Mouse (Mus musculus): ENCODE measurements around the gene Adcy4. TPM values are rescaled to one million over a fixed set of nuclear protein-coding genes. Genes with fewer than 3 reads are reported as not detected.

Gene Adcy4
- total and polyA plus RNA-seq, 3 experiments, result 16.1 to 40.0 (median 20.3) TPM

- Histone ChIP-seq H3K27ac (peak overlapping the region; percentile 38), H3K79me2 (replicated peaks; ENCODE audit: control insufficient read depth, insufficient read depth, low read length) (no peaks in the 10 kb centered on the region), H3K4me1 (ENCODE audit: control insufficient read depth, insufficient read depth, low read length) (peaks cover 3% of the 10 kb centered on the region), H3K27me3 (ENCODE audit: control insufficient read depth, insufficient read depth, low read length) (no peaks in the 10 kb centered on the region), H3K9ac (ENCODE audit: low read depth, low read length) (peak overlapping the region; percentile 33; the same call in 1 of the 2 replicates), H3K4me3 (no peak overlapping the region; the same call in 1 of the 2 replicates), H3K36me3 (ENCODE audit: control insufficient read depth, insufficient read depth, low read length) (no peaks in the 10 kb centered on the region)
- intact Hi-C loops (cut with DNase I), result no loop called here
- 30% methylated on average over 15 of the region's 15 CpGs for WGBS
- TF ChIP-seq CTCF (IDR thresholded peaks at IDR 0.05), result no peak
- TF ChIP-seq EP300 (IDR thresholded peaks at IDR 0.05; ENCODE audit: insufficient read depth, low read depth, low read length), result no peak
- no peak for TF ChIP-seq POLR2A (IDR thresholded peaks at IDR 0.05; ENCODE audit: insufficient read depth, low read depth, low read length)
- DNase-seq, result peak; percentile 10 to 31
Observed at GRCm38 (mm10) chr14:55826142-55826541, 42.2 kb upstream of the Adcy4 start.

GRCm38 (mm10) chr14:55825216-55826051 is 41.5 kb upstream of the Adcy4 start:
- peaks cover 3% of the 10 kb centered on the region for H3K4me1 ChIP-seq (ENCODE audit: control insufficient read depth, insufficient read depth, low read length)
- H3K9ac ChIP-seq (ENCODE audit: low read depth, low read length), result peak overlapping the region; percentile 60
- H3K27me3 ChIP-seq (ENCODE audit: control insufficient read depth, insufficient read depth, low read length), result no peaks in the 10 kb centered on the region
- no peak for TF ChIP-seq POLR2A (IDR thresholded peaks at IDR 0.05; ENCODE audit: insufficient read depth, low read depth, low read length)
- TF ChIP-seq CTCF (IDR thresholded peaks at IDR 0.05), result peak; percentile 29; the same call in 1 of the 2 replicates
- TF ChIP-seq EP300 (IDR thresholded peaks at IDR 0.05; ENCODE audit: insufficient read depth, low read depth, low read length), result no peak
- intact Hi-C loops (cut with DNase I), result no loop called here
- no peaks in the 10 kb centered on the region for H3K36me3 ChIP-seq (ENCODE audit: control insufficient read depth, insufficient read depth, low read length)
- no peaks in the 10 kb centered on the region for H3K79me2 ChIP-seq (replicated peaks; ENCODE audit: control insufficient read depth, insufficient read depth, low read length)
- DNase-seq, result peak; percentile 46 to 57
- 8% methylated on average over 23 of the region's 37 CpGs for WGBS
- peak overlapping the region; percentile 76 for H3K27ac ChIP-seq
- peak overlapping the region; percentile 38 for H3K4me3 ChIP-seq

GRCm38 (mm10) chr14:55824481-55825215 is 40.8 kb upstream of the Adcy4 start:
- intact Hi-C loops (cut with DNase I), result no loop called here
- H3K36me3 ChIP-seq (ENCODE audit: control insufficient read depth, insufficient read depth, low read length), result no peaks in the 10 kb centered on the region
- H3K4me1 ChIP-seq (ENCODE audit: control insufficient read depth, insufficient read depth, low read length), result peaks cover 3% of the 10 kb centered on the region
- peak overlapping the region; percentile 84 for H3K9ac ChIP-seq (ENCODE audit: low read depth, low read length)
- no peaks in the 10 kb centered on the region for H3K79me2 ChIP-seq (replicated peaks; ENCODE audit: control insufficient read depth, insufficient read depth, low read length)
- no peaks in the 10 kb centered on the region for H3K27me3 ChIP-seq (ENCODE audit: control insufficient read depth, insufficient read depth, low read length)
- DNase-seq, result peak; percentile 53 to 55
- WGBS, result 9% methylated on average over 32 of the region's 32 CpGs
- H3K4me3 ChIP-seq, result peak overlapping the region; percentile 67
- H3K27ac ChIP-seq, result peak overlapping the region; percentile 76
- TF ChIP-seq POLR2A (IDR thresholded peaks at IDR 0.05; ENCODE audit: insufficient read depth, low read depth, low read length), result no peak
- no peak for TF ChIP-seq CTCF (IDR thresholded peaks at IDR 0.05)
- no peak for TF ChIP-seq EP300 (IDR thresholded peaks at IDR 0.05; ENCODE audit: insufficient read depth, low read depth, low read length)

GRCm38 (mm10) chr14:55824001-55824480 is 40.1 kb upstream of the Adcy4 start:
- peak overlapping the region; percentile 67 for H3K4me3 ChIP-seq
- no peaks in the 10 kb centered on the region for H3K36me3 ChIP-seq (ENCODE audit: control insufficient read depth, insufficient read depth, low read length)
- H3K27ac ChIP-seq, result peak overlapping the region; percentile 71
- H3K27me3 ChIP-seq (ENCODE audit: control insufficient read depth, insufficient read depth, low read length), result no peaks in the 10 kb centered on the region
- no peaks in the 10 kb centered on the region for H3K79me2 ChIP-seq (replicated peaks; ENCODE audit: control insufficient read depth, insufficient read depth, low read length)
- 40% methylated on average over 10 of the region's 10 CpGs for WGBS
- peak; percentile 57 to 64 for DNase-seq
- intact Hi-C loops (cut with DNase I), result no loop called here
- H3K9ac ChIP-seq (ENCODE audit: low read depth, low read length), result peak overlapping the region; percentile 84
- TF ChIP-seq POLR2A (IDR thresholded peaks at IDR 0.05; ENCODE audit: insufficient read depth, low read depth, low read length), result no peak
- TF ChIP-seq CTCF (IDR thresholded peaks at IDR 0.05), result no peak
- no peak for TF ChIP-seq EP300 (IDR thresholded peaks at IDR 0.05; ENCODE audit: insufficient read depth, low read depth, low read length)
- H3K4me1 ChIP-seq (ENCODE audit: control insufficient read depth, insufficient read depth, low read length), result peaks cover 3% of the 10 kb centered on the region

GRCm38 (mm10) chr14:55822991-55823762 is 39.3 kb upstream of the Adcy4 start, which contains the start of gene Nfatc4:
TSS of gene Nfatc4 (plus strand) at chr14:55823144.
- Histone ChIP-seq H3K27me3 (ENCODE audit: control insufficient read depth, insufficient read depth, low read length) (no peaks in the 10 kb centered on the region), H3K4me3 (peak within 1 kb of the TSS; percentile 67), H3K79me2 (replicated peaks; ENCODE audit: control insufficient read depth, insufficient read depth, low read length) (no peaks in the 10 kb centered on the region), H3K9ac (ENCODE audit: low read depth, low read length) (peak within 1 kb of the TSS; percentile 84), H3K4me1 (ENCODE audit: control insufficient read depth, insufficient read depth, low read length) (peaks cover 2% of the 10 kb centered on the region; the same call in 1 of the 2 replicates), H3K27ac (peak within 1 kb of the TSS; percentile 71), H3K36me3 (ENCODE audit: control insufficient read depth, insufficient read depth, low read length) (no peaks in the 10 kb centered on the region)
- 2% methylated on average over 44 of the region's 46 CpGs for WGBS
- TF ChIP-seq POLR2A (IDR thresholded peaks at IDR 0.05; ENCODE audit: insufficient read depth, low read depth, low read length) (no peak), EP300 (IDR thresholded peaks at IDR 0.05; ENCODE audit: insufficient read depth, low read depth, low read length) (no peak; the same call in 1 of the 2 replicates), CTCF (IDR thresholded peaks at IDR 0.05) (no peak)
- DNase-seq, result peak; percentile 89 to 90
- intact Hi-C loops (cut with DNase I), result loop anchor here (1.0 kb wide), 3 partner anchors 40 to 95 kb away; no protein-coding TSS in a partner anchor
